Mouse (Mus musculus) liver, embryonic 14.5 days (tissue): ENCODE measurements around the gene Trp53bp2.

Experiments
- CTCF ChIP-seq: IDR thresholded peaks from 2 replicates; pipeline ENCODE4 v1.5.1; 2016; ENCODE audit warnings: antibody characterized with exemption, low read depth, control low read depth
- EP300 ChIP-seq: IDR thresholded peaks from 2 replicates; pipeline ENCODE4 v1.6.1; 2016; ENCODE audit warnings: antibody characterized with exemption, low read depth

DNA sequence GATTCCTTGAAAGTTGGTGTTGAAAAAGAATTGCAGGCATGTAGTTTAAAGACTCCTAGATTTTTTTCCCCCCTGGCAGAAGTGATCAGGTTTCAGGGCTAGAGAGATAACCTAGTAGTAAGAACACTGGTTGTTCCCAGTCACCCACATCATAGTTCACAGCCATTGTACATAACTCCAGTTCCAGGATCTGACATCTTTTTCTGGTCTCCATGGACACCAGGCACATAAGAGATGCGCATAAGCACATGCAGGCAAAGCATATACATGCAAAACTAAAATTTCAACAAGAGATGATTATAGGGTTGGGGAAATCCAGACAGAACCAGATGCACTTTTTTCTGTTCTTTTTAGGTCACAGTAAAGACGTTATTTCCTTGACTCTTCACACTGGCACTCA lies 46.1 kb downstream of the Trp53bp2 start:
- no peak for TF ChIP-seq CTCF
- TF ChIP-seq EP300: no peak
